Mouse (Mus musculus): ENCODE data around the gene Clip1. TPM values are rescaled to one million over a fixed set of nuclear protein-coding genes. Genes with fewer than 3 reads are reported as not detected.

Clip1 gene
- polyA plus RNA-seq, 1 experiment from 2014 or later, result 41.8 TPM

DNA sequence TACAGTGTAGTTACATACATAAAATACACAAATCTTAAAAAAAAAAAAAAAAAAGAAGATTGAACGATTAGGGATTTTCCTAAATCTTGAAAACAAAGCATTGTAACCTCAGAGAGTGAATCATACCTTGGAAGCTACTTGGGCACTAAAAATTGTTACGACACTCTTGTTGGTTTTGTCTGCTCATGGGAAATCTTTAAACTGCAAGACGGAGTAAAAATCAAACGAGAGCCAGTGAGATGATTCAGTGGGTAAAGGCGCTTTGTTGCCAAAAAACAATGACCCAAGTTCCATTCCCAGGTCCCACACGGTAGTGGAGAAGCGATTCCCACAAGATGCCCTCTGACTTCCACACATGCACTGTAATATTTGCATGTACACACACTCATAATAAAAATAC is 11.8 kb upstream of the Clip1 start:
- no peak overlapping the region for H3K9ac ChIP-seq
- no peak overlapping the region for H3K4me3 ChIP-seq
- no peak overlapping the region for H3K4me2 ChIP-seq
- no peak overlapping the region for H3K27ac ChIP-seq
- H3K9me3 ChIP-seq, result no peaks in the 10 kb centered on the region
- 94% methylated on average over 7 of the region's 7 CpGs for WGBS
- no peaks in the 10 kb centered on the region for H3K4me1 ChIP-seq
- no peaks in the 10 kb centered on the region for H3K27me3 ChIP-seq
- no peak for ATAC-seq (ENCODE audit: insufficient number of reproducible peaks, insufficient read depth, low FRiP score, low TSS enrichment, low read depth)
- H3K36me3 ChIP-seq, result peaks cover 27% of the 10 kb centered on the region

DNA sequence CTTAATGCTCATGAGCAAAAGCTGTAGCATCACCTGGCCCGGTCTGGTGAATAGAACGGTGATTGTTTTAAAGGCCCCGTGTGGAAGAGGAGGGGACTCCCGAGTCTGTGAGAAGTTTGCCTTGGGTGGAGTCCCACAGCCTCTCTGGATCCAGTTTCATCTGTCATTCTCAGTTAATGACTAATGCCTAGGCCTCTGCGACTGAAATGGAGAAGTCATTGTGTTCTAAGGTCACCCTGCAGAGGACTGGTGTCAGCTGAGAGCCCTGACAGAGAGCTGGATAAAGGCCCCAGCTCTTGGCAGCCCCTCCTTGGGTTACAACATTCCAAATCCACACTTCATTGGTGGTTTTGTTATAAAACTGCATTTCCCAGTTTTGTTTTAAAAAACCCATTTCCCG is 10.1 kb upstream of the Clip1 start:
- Histone ChIP-seq H3K9ac (no peak overlapping the region), H3K27ac (no peak overlapping the region), H3K9me3 (no peaks in the 10 kb centered on the region), H3K36me3 (peaks cover 12% of the 10 kb centered on the region), H3K27me3 (no peaks in the 10 kb centered on the region), H3K4me2 (no peak overlapping the region), H3K4me1 (no peaks in the 10 kb centered on the region), H3K4me3 (no peak overlapping the region)
- 50% methylated on average over 6 of the region's 6 CpGs for WGBS
- ATAC-seq (ENCODE audit: insufficient number of reproducible peaks, insufficient read depth, low FRiP score, low TSS enrichment, low read depth), result no peak

DNA sequence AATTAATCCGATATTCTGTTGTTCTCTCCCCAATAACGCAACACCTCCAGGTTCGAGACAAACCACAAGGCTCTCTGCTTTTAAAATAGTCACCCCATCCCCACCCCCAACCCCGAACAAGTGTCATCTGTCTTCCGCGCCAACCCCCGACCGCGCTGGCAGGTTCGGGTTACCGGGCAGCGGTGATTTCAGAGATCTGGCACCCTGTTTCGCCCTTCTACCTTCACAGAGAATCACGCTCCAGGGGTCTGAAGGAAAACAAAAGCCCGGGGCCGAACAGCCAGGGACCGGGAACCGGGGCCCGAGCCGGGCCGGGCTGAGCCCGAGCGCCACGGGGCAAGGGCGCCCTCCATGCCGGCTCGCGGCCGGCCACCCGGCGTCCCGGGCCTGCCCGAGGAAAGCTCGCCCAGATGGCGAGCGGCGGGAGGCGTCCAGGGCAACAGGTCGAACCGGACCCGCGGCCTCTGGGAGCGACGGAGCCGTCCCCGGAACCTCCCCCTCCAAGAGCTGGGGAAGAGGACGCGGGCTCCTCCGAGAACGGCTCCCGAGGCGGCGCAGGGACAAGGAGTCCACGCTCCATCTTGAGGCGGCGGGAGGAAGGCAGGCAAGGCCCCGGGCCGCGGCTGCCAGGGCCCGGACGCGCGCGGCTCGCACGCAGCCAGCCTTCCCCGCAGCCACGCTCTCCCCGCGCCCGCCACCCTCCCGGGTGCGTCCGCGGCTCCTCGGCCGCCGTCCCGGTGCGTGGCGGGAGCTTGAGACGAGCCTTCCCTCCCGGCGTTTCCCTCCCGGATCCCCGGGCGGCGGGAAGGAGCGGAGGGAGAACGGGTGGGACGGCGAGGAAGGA is 819 bp downstream of the Clip1 start:
- Histone ChIP-seq H3K27ac (peak overlapping the region; percentile 96), H3K4me1 (peaks cover 24% of the 10 kb centered on the region), H3K9ac (peak overlapping the region; percentile 98), H3K27me3 (no peaks in the 10 kb centered on the region), H3K4me3 (peak overlapping the region; percentile 93), H3K4me2 (peak overlapping the region; percentile 84), H3K36me3 (no peaks in the 10 kb centered on the region), H3K9me3 (no peaks in the 10 kb centered on the region)
- under 1% methylated on average over 81 of the region's 92 CpGs for WGBS
- ATAC-seq (ENCODE audit: insufficient number of reproducible peaks, insufficient read depth, low FRiP score, low TSS enrichment, low read depth), result peak; percentile 62; the same call in 1 of the 2 replicates

DNA sequence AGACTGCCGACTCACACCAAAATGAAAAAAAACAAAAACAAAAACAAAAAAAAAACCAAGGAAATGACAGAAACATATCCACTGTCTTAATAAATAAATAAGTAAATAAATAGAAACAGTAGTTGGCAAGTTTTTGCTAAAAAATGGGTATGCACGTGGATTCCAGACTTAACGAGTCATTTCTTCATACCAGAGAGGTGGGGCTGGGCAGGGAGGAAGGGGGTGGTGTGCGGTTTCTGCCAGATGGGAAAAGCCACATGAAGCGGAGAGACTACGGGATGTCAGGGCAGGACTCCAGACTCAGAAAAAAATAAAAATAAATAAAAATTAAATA is 1.4 kb downstream of the Clip1 start:
- H3K9ac ChIP-seq, result peak overlapping the region; percentile 98
- ATAC-seq (ENCODE audit: insufficient number of reproducible peaks, insufficient read depth, low FRiP score, low TSS enrichment, low read depth), result 0 out of 2 replicates have a peak, but pooled peaks have one; percentile 32

DNA sequence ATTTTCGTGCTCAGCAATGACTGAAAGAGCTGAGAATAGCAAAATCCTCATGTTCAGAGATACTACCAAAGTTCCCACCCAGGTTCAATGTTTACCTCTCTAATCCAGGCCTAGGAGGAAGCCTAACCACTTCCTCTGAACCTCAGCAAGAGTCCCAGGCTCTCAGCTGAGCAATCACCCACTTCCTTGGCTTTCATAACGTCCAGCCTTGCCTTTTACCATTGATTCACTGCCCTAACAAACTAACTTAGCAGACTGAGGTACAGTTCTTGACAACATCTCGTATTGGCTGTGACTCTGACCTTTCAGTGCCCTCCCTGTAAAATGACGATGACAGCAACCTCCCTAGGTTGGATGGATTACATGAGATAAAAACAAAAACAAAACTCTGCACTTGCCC is 2.0 kb downstream of the Clip1 start:
- no peak overlapping the region for H3K9ac ChIP-seq

More for the DNA sequence above, 1.4 kb downstream of the Clip1 start:
- Histone ChIP-seq H3K4me2 (peak overlapping the region; percentile 84), H3K36me3 (no peaks in the 10 kb centered on the region), H3K27me3 (no peaks in the 10 kb centered on the region), H3K9me3 (no peaks in the 10 kb centered on the region), H3K27ac (peak overlapping the region; percentile 96; the same call in 1 of the 2 replicates), H3K4me3 (peak overlapping the region; percentile 93), H3K4me1 (peaks cover 24% of the 10 kb centered on the region)
- under 1% methylated on average over 6 of the region's 6 CpGs for WGBS

DNA sequence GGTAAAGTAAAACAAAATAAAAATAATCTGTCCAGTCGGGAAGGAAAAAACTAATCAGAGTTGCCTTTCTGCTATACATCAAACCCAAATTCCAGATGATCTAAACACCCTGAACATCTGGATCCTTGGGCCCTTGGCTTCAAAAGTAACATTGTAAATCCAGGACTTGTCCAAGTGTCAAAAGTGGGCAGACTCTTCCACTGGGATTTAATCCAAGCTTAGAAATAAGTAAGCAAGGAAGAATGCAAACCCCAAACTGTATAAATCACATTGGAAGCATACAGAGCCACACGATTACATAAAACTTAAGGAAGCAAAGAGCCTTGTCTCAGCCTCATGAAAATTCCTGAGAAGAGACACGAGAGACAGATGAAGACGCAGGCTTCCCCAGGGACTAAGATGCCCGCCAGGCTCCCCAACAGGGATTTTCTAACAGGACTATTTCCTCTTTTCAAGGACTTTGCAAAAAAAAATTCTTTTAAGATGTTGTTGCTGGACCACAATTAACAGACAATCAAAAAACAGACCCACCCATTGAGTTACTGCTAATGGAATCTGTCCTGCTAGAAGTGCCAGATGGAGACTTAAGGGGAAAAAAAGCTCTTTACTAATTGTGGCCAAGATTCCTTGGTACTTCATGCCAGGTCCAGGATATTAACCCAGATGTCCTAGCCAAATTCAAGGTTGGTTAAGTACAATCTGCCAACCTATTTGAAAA is 4.7 kb downstream of the Clip1 start:
- no peak for ATAC-seq (ENCODE audit: insufficient number of reproducible peaks, insufficient read depth, low FRiP score, low TSS enrichment, low read depth)
- WGBS, result 35% methylated on average over 5 of the region's 5 CpGs
- Histone ChIP-seq H3K36me3 (no peaks in the 10 kb centered on the region; the same call in 1 of the 2 replicates), H3K9ac (no peak overlapping the region), H3K4me1 (peaks cover 20% of the 10 kb centered on the region), H3K4me2 (no peak overlapping the region), H3K27ac (peak overlapping the region; percentile 39; the same call in 1 of the 2 replicates), H3K4me3 (no peak overlapping the region), H3K9me3 (no peaks in the 10 kb centered on the region), H3K27me3 (no peaks in the 10 kb centered on the region)

More for the DNA sequence above, 2.0 kb downstream of the Clip1 start:
- no peak overlapping the region for H3K27ac ChIP-seq
- no peaks in the 10 kb centered on the region for H3K9me3 ChIP-seq
- ATAC-seq (ENCODE audit: insufficient number of reproducible peaks, insufficient read depth, low FRiP score, low TSS enrichment, low read depth), result no peak
- H3K27me3 ChIP-seq, result no peaks in the 10 kb centered on the region
- H3K4me3 ChIP-seq, result peak overlapping the region; percentile 93
- WGBS, result 31% methylated on average over 4 of the region's 4 CpGs
- H3K4me2 ChIP-seq, result peak overlapping the region; percentile 84
- H3K4me1 ChIP-seq, result peaks cover 24% of the 10 kb centered on the region
- H3K36me3 ChIP-seq, result no peaks in the 10 kb centered on the region; the same call in 1 of the 2 replicates

DNA sequence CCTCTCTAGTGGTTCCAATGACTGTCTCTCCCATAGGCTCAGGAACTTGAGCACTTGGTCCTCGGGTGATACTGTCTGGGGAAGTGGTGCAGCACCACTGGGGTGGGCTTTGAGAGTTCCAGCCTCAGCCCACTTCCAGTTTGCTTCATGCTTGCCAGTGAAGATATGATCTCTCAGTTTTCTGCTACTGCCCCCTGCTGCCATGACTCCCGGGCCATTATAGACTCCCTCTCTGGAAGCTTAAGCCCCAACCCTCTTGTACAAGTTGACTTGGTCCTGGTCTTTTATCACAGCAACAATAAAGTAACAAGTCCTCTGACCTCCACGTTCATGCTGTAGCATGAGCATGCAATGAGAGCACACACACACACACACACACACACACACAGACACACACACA is 5.3 kb downstream of the Clip1 start:
- H3K27ac ChIP-seq, result no peak overlapping the region
- WGBS, result 75% methylated on average over 3 of the region's 3 CpGs
- no peak for ATAC-seq (ENCODE audit: insufficient number of reproducible peaks, insufficient read depth, low FRiP score, low TSS enrichment, low read depth)
- H3K9ac ChIP-seq, result no peak overlapping the region
- no peaks in the 10 kb centered on the region for H3K9me3 ChIP-seq
- H3K4me3 ChIP-seq, result no peak overlapping the region
- no peaks in the 10 kb centered on the region; the same call in 1 of the 2 replicates for H3K36me3 ChIP-seq
- H3K27me3 ChIP-seq, result no peaks in the 10 kb centered on the region
- H3K4me2 ChIP-seq, result no peak overlapping the region
- peaks cover 18% of the 10 kb centered on the region for H3K4me1 ChIP-seq

DNA sequence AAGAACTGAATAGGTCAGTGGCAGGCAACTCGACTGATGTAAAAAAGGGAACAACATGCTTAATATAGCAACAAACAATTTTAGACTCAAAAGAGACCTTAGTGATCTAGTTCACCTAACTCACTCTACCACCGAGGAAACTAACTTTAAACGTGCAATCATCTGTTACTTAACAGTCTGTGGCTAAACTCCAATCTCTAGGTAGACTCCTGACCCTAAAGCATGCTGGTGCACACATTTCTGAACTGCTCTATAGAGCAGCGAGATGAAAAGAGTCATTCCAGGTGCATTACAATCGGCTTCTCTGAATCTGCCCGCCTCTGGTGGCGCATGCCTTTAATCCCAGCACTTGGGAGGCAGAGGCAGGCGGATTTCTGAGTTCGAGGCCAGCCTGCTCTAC is 8.7 kb downstream of the Clip1 start:
- no peaks in the 10 kb centered on the region for H3K27me3 ChIP-seq
- 85% methylated on average over 9 of the region's 9 CpGs for WGBS
- no peak overlapping the region for H3K27ac ChIP-seq
- no peaks in the 10 kb centered on the region for H3K9me3 ChIP-seq
- H3K36me3 ChIP-seq, result no peaks in the 10 kb centered on the region; the same call in 1 of the 2 replicates
- ATAC-seq (ENCODE audit: insufficient number of reproducible peaks, insufficient read depth, low FRiP score, low TSS enrichment, low read depth), result no peak
- no peak overlapping the region for H3K9ac ChIP-seq
- peaks cover 16% of the 10 kb centered on the region for H3K4me1 ChIP-seq
- H3K4me3 ChIP-seq, result no peak overlapping the region
- H3K4me2 ChIP-seq, result no peak overlapping the region

DNA sequence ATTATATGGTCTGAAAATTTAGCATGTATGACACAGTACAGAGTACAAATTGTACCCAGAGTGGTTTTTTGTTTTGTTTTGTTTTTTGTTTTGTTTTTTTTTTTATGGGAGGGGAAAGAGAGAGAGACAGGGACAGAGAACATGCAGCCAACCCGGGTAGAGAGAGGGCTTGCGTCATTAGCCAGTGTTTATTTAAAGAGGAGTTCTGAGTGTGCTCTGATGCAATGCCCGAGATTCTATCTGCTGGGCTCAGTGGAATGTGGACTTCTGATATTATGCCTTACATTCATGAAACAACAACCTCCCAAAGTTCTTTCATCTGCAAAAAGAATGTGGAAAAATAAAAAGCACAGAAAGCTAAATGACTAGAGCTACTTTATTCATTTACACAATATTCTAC is 9.2 kb downstream of the Clip1 start:
- Histone ChIP-seq H3K36me3 (no peaks in the 10 kb centered on the region; the same call in 1 of the 2 replicates), H3K27ac (no peak overlapping the region), H3K4me1 (peaks cover 21% of the 10 kb centered on the region), H3K9ac (no peak overlapping the region), H3K4me3 (no peak overlapping the region), H3K4me2 (no peak overlapping the region), H3K27me3 (no peaks in the 10 kb centered on the region), H3K9me3 (no peaks in the 10 kb centered on the region)
- 34% methylated on average over 3 of the region's 3 CpGs for WGBS
- ATAC-seq (ENCODE audit: insufficient number of reproducible peaks, insufficient read depth, low FRiP score, low TSS enrichment, low read depth), result no peak

DNA sequence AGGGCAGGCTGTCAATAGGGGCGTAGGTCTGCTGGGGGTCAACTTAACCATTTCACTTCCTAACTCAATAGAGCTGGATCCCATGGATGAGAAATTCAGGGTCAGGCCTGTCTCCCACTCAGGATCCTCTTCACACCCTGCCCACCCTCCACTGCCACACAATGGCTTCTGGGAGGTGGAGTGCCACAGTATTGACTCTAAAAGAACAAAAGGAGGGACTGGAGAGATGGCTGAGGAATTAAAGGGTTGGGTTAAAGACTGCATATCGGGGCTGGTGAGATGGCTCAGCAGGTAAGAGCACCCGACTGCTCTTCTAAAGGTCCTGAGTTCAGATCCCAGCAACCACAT is 13.0 kb downstream of the Clip1 start:
- 60% methylated on average over 3 of the region's 3 CpGs for WGBS
- Histone ChIP-seq H3K4me1 (peaks cover 34% of the 10 kb centered on the region), H3K27ac (peak overlapping the region; percentile 78), H3K4me3 (no peak overlapping the region), H3K9me3 (no peaks in the 10 kb centered on the region), H3K9ac (no peak overlapping the region), H3K36me3 (no peaks in the 10 kb centered on the region), H3K4me2 (peak overlapping the region; percentile 34), H3K27me3 (no peaks in the 10 kb centered on the region)
- no peak for ATAC-seq (ENCODE audit: insufficient number of reproducible peaks, insufficient read depth, low FRiP score, low TSS enrichment, low read depth)

DNA sequence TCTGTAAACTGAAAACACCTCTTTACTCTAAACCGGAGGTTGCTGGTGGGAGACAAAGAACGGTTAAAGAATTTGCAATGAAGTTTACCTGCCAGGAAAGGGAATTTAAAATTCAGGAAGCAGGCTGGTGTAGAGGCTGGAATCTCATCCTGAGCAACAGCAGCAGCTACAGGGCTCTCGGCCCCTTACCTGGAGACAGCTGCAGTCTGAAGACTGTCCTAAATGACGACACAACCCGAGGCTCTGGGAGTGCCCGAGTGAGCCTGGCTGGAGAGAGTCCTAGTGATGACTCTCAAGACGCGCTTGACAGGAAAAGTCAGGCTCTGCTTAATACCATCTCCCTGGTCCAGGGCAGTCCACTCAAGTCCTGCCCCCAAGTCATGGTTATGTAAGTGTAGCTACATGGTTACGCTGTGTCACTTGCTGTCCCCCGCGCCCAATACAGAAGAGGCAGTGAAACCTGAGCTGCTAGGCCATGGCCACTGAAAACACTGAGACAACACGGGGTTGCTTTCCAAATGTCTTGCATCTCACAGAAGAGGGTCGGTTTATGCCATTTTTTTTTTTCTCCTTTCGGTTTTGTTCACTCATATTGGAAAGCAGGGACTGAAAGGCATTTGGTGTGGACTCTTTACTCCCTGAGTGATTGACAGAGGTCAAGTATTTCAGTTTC is 13.5 kb downstream of the Clip1 start:
- 11% methylated on average over 14 of the region's 14 CpGs for WGBS
- peak overlapping the region; percentile 13; the same call in 1 of the 2 replicates for H3K4me3 ChIP-seq
- no peaks in the 10 kb centered on the region for H3K9me3 ChIP-seq
- H3K4me2 ChIP-seq, result peak overlapping the region; percentile 34
- H3K27me3 ChIP-seq, result no peaks in the 10 kb centered on the region
- peaks cover 34% of the 10 kb centered on the region for H3K4me1 ChIP-seq
- no peak for ATAC-seq (ENCODE audit: insufficient number of reproducible peaks, insufficient read depth, low FRiP score, low TSS enrichment, low read depth)
- H3K9ac ChIP-seq, result peak overlapping the region; percentile 1; the same call in 1 of the 2 replicates
- peak overlapping the region; percentile 78 for H3K27ac ChIP-seq
- no peaks in the 10 kb centered on the region for H3K36me3 ChIP-seq

Data from embryonic facial prominence, embryonic 13.5 days (tissue).